ENCODE assay signal across 12 mouse cellular contexts in the genomic region with DNA sequence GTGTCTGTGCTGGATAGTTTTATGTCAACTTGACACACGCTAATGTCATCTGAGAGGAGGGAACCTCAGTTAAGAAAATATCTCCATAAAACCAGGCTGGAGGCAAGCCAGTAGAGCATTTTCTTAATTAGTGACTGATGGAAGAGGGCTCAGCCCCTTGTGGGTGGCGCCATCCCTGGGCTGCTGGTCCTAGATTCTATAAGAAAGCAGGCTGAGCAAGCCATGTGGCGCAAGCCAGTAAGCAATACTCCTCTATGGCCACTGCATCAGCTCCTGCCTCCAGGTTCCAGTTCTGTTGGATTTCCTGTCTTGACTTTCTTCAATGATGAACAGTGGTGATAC.
DNase-seq lines count a peak whose midpoint lies in the region; ATAC-seq and TF ChIP-seq lines count a peak whose summit lies in the region.
"Had no signal": no experiment of that assay in that cellular context is flagged by ENCODE, and none has a peak within 500 bp of the region (broad histone marks: within the 10 kb centered on the region; RNA-seq: fewer than 3 reads in every experiment).

No protein-coding gene starts in this region.

- no peak for DNase-seq in liver, adult 2 months (ENCODE audit: extremely low read depth, low read depth, low spot score)
- DNase-seq in embryo, embryonic 9.5 days (ENCODE audit: extremely low spot score): peak; percentile 18
- DNase-seq in kidney, adult 11 months: peak; percentile 78
- no peak for DNase-seq in liver, postnatal 0 days
- no peak for DNase-seq in right cerebral cortex, postnatal 25 days
- no peak for DNase-seq in layer of hippocampus, adult 9-11 months
- DNase-seq in layer of hippocampus, postnatal 36 days: no peak
- DNase-seq: cerebellum, adult 18-20 months; gastrocnemius, postnatal 25 days; liver, embryonic 13.5 days had no signal

- H3K9me3 ChIP-seq in liver, embryonic 12.5 days (replicated peaks): no peaks in the 10 kb centered on the region
- H3K9me3 ChIP-seq in liver, postnatal 0 days (ENCODE audit: low read length): no peaks in the 10 kb centered on the region
- H3K9me3 ChIP-seq: liver, embryonic 13.5 days had no signal

- peaks cover 11% of the 10 kb centered on the region for H3K4me1 ChIP-seq in liver, adult 2 months (ENCODE audit: control insufficient read depth, insufficient read depth, low read length)
- peaks cover 23% of the 10 kb centered on the region for H3K4me1 ChIP-seq in liver, embryonic 12.5 days
- peaks cover 20% of the 10 kb centered on the region for H3K4me1 ChIP-seq in liver, postnatal 0 days (ENCODE audit: insufficient read depth)

- TF ChIP-seq POLR2A in liver, adult 2 months (IDR thresholded peaks at IDR 0.05; ENCODE audit: extremely low read depth, insufficient read depth, low read length): no peak

- no peak for TF ChIP-seq CTCF in liver, adult 2 months (IDR thresholded peaks at IDR 0.05; ENCODE audit: low read depth, low read length)
- TF ChIP-seq CTCF in liver, postnatal 0 days (IDR thresholded peaks at IDR 0.05; ENCODE audit: low read depth): no peak

- no peaks in the 10 kb centered on the region for H3K27me3 ChIP-seq in liver, adult 2 months (ENCODE audit: control insufficient read depth, insufficient read depth, low read length)
- no peaks in the 10 kb centered on the region for H3K27me3 ChIP-seq in liver, embryonic 12.5 days (replicated peaks)
- no peaks in the 10 kb centered on the region for H3K27me3 ChIP-seq in liver, postnatal 0 days (ENCODE audit: insufficient read depth, low read length)
- H3K27me3 ChIP-seq: liver, embryonic 13.5 days; Patski had no signal

- H3K79me2 ChIP-seq in liver, adult 2 months (ENCODE audit: control insufficient read depth, insufficient read depth, low read length): peaks cover 31% of the 10 kb centered on the region; the same call in 1 of the 2 replicates

- H3K36me3 ChIP-seq in liver, adult 2 months (ENCODE audit: control insufficient read depth, insufficient read depth, low read length): no peaks in the 10 kb centered on the region; the same call in none of the 2 replicates
- H3K36me3 ChIP-seq in liver, embryonic 12.5 days: peaks cover 33% of the 10 kb centered on the region
- H3K36me3 ChIP-seq in liver, postnatal 0 days (replicated peaks; ENCODE audit: insufficient read depth, low read length): no peaks in the 10 kb centered on the region

- no peak for TF ChIP-seq EP300 in liver, postnatal 0 days (IDR thresholded peaks at IDR 0.05; ENCODE audit: low read depth)

- H3K9ac ChIP-seq in liver, adult 2 months (ENCODE audit: low read depth, low read length): no peak overlapping the region
- no peak overlapping the region for H3K9ac ChIP-seq in liver, embryonic 12.5 days
- H3K9ac ChIP-seq in liver, postnatal 0 days (replicated peaks): no peak overlapping the region
- H3K9ac ChIP-seq: liver, embryonic 13.5 days had no signal

- 63% methylated on average over 3 of the region's 3 CpGs for WGBS in liver, adult 2 months
- WGBS in liver, embryonic 12.5 days (ENCODE audit: insufficient replicate concordance): 84% methylated on average over 3 of the region's 3 CpGs
- 84% methylated on average over 3 of the region's 3 CpGs for WGBS in liver, postnatal 0 days (ENCODE audit: insufficient replicate concordance)

- no peak overlapping the region for H3K4me2 ChIP-seq in liver, embryonic 12.5 days
- H3K4me2 ChIP-seq in liver, postnatal 0 days (ENCODE audit: low read depth, low read length): no peak overlapping the region
- H3K4me2 ChIP-seq: liver, embryonic 13.5 days had no signal

- no peak overlapping the region for H3K4me3 ChIP-seq in liver, adult 2 months (ENCODE audit: insufficient read depth, low read depth, low read length)
- H3K4me3 ChIP-seq in liver, embryonic 12.5 days: no peak overlapping the region
- no peak overlapping the region for H3K4me3 ChIP-seq in liver, postnatal 0 days (ENCODE audit: low read depth, low read length)
- H3K4me3 ChIP-seq: liver, embryonic 13.5 days had no signal

- ATAC-seq in liver, embryonic 12.5 days: no peak
- ATAC-seq in liver, postnatal 0 days: peak; percentile 50; the same call in 1 of the 2 replicates
- ATAC-seq: Patski had no signal

- H3K27ac ChIP-seq in liver, adult 2 months (replicated peaks; ENCODE audit: insufficient read depth, low read depth, low read length): peak overlapping the region; percentile 55
- no peak overlapping the region for H3K27ac ChIP-seq in liver, embryonic 12.5 days
- peak overlapping the region; percentile 63 for H3K27ac ChIP-seq in liver, postnatal 0 days (ENCODE audit: low read depth)

Comparison
In these comparisons a context has a peak if more than half of its experiments do, and no peak if none do; other contexts are left out.
1. DNase-seq: peak in embryo, embryonic 9.5 days (single experiment) and kidney, adult 11 months (single experiment); none in liver, adult 2 months (single experiment), liver, postnatal 0 days (single experiment), right cerebral cortex, postnatal 25 days (single experiment), layer of hippocampus, adult 9-11 months (single experiment) and layer of hippocampus, postnatal 36 days (0 of 2).